Mouse (Mus musculus) ES-E14 (cell line): Measurements from ENCODE around the gene Vgf. TPM values are rescaled to one million over a fixed set of nuclear protein-coding genes. Genes with fewer than 3 reads are reported as not detected.

Experiments
- DNase-seq: peaks from one replicate; pipeline ENCODE4 v3.0.0-alpha.2; 2013; ENCODE audit warnings: low read depth, low spot score
- H3K27ac ChIP-seq: 2 replicates; pipeline ENCODE4 v1.5.1; 2012; ENCODE audit warnings: low read depth, mild to moderate bottlenecking, low read length, moderate library complexity, mixed read lengths; ENCODE audit not compliant: poor library complexity, insufficient read depth, severe bottlenecking
- H3K36me3 ChIP-seq: 2 replicates; pipeline ENCODE4 v1.6.1; 2012; ENCODE audit warnings: mild to moderate bottlenecking, low read length, moderate library complexity, mixed read lengths; ENCODE audit not compliant: control insufficient read depth, poor library complexity, insufficient read depth, severe bottlenecking
- H3K4me1 ChIP-seq, 2 experiments: fragments of 150-350 bp in 1 of 2; sonication (generic) in 1 of 2; 2 replicates each; pipeline ENCODE4 v1.6.1; 2012; ENCODE audit warnings: low read length in 2 of 2, mild to moderate bottlenecking in 1 of 2, mixed read lengths in 1 of 2; ENCODE audit not compliant: control insufficient read depth in 2 of 2, insufficient read depth in 2 of 2, poor library complexity in 1 of 2
- H3K4me3 ChIP-seq, 2 experiments: fragments of 150-350 bp in 1 of 2; sonication (generic) in 1 of 2; 2 replicates each; pipeline ENCODE4 v1.5.1; 2012; ENCODE audit warnings: low read length in 2 of 2, low read depth in 1 of 2, mild to moderate bottlenecking in 1 of 2, mixed read lengths in 1 of 2; ENCODE audit not compliant: insufficient read depth in 1 of 2, poor library complexity in 1 of 2, severe bottlenecking in 1 of 2
- H3K9ac ChIP-seq: 2 replicates; pipeline ENCODE4 v1.6.1; 2012; ENCODE audit warnings: low read depth, mild to moderate bottlenecking, low read length, mixed read lengths; ENCODE audit not compliant: poor library complexity, insufficient read depth, severe bottlenecking
- H3K9me3 ChIP-seq: fragments of 150-350 bp; sonication (generic); 2 replicates; pipeline ENCODE4 v1.6.1; 2012; ENCODE audit warnings: low read depth, mild to moderate bottlenecking, low read length; ENCODE audit not compliant: control insufficient read depth, insufficient read depth
- CHD2 ChIP-seq: IDR thresholded peaks from 2 replicates; pipeline ENCODE4 v1.6.1; 2014; ENCODE audit warnings: mild to moderate bottlenecking, low read depth, low read length, inconsistent platforms
- HCFC1 ChIP-seq: IDR thresholded peaks from 2 replicates; pipeline ENCODE4 v1.6.1; 2012; ENCODE audit warnings: low read length, inconsistent platforms, borderline replicate concordance; ENCODE audit not compliant: insufficient read depth
- MAFK ChIP-seq: IDR thresholded peaks from 2 replicates; pipeline ENCODE4 v1.6.1; 2014; ENCODE audit warnings: mild to moderate bottlenecking, low read depth, low read length, inconsistent platforms; ENCODE audit not compliant: insufficient read depth
- ZC3H11A ChIP-seq: IDR thresholded peaks from 2 replicates; pipeline ENCODE4 v1.6.1; 2012; ENCODE audit warnings: low read depth, mild to moderate bottlenecking, inconsistent platforms, low read length, borderline replicate concordance
- ZNF384 ChIP-seq: IDR thresholded peaks from 2 replicates; pipeline ENCODE4 v1.6.1; 2012; ENCODE audit warnings: low read depth, low read length, inconsistent platforms
- in situ Hi-C, 2 experiments: fragments of 600-800 bp; cut with MboI; formaldehyde crosslinking; loops; one replicate each; pipeline ENCODE4 v1.15.1; 2025; ENCODE audit warnings: low sequenced_read_pairs in 2 of 2, inconsistent platforms in 1 of 2; ENCODE audit not compliant: unreplicated experiment in 2 of 2
- total RNA-seq: library from RNA; depleted of rRNA; stranded (reverse); fragments of 300-350 nt; gene quantifications from 2 replicates; pipeline ENCODE4 v1.2.3, GENCODE M21; 2012

The Vgf gene
- total RNA-seq, 1 experiment, result 45.6 TPM

- Histone ChIP-seq H3K27ac (no peak overlapping the region), H3K9ac (no peak overlapping the region), H3K4me1 (peaks cover 5 to 47% of the 10 kb centered on the region in 2 experiments; a peak in 3 of 4 replicates), H3K4me3 (no peak overlapping the region), H3K9me3 (no peaks in the 10 kb centered on the region), H3K36me3 (no peaks in the 10 kb centered on the region)
- TF ChIP-seq HCFC1, result no peak
- TF ChIP-seq MAFK, result no peak
- TF ChIP-seq CHD2, result no peak
- no peak for TF ChIP-seq ZC3H11A
- no peak for TF ChIP-seq ZNF384
- in situ Hi-C loops, result no loop called here
- no peak for DNase-seq
Measured at GRCm38 (mm10) chr5:137075726-137076125, 49.5 kb downstream of the Vgf start.

GRCm38 (mm10) chr5:137076191-137076930 is 50.2 kb downstream of the Vgf start:
- no peak for DNase-seq
- no peaks in the 10 kb centered on the region for H3K9me3 ChIP-seq
- H3K4me1 ChIP-seq, result peaks cover 7 to 46% of the 10 kb centered on the region in 2 experiments; a peak in 3 of 4 replicates
- 0 out of 2 replicates have a peak overlapping the region, but pooled peaks have one; percentile 33 for H3K27ac ChIP-seq
- TF ChIP-seq ZC3H11A, result no peak
- no peak for TF ChIP-seq CHD2
- no peak for TF ChIP-seq MAFK
- no peak for TF ChIP-seq HCFC1
- no peak for TF ChIP-seq ZNF384
- H3K36me3 ChIP-seq, result no peaks in the 10 kb centered on the region
- in situ Hi-C loops, result no loop called here
- H3K9ac ChIP-seq, result no peak overlapping the region; the same call in 1 of the 2 replicates
- H3K4me3 ChIP-seq, result no peak overlapping the region

- H3K27ac ChIP-seq, result no peak overlapping the region
- DNase-seq, result no peak
Measured at GRCm38 (mm10) chr5:137077187-137077586, 51.0 kb downstream of the Vgf start.

GRCm38 (mm10) chr5:137078041-137078440 is 51.8 kb downstream of the Vgf start:
- Histone ChIP-seq H3K9ac (no peak overlapping the region), H3K4me3 (no peak overlapping the region), H3K4me1 (peaks cover 7 to 42% of the 10 kb centered on the region in 2 experiments; a peak in 3 of 4 replicates), H3K36me3 (no peaks in the 10 kb centered on the region), H3K9me3 (no peaks in the 10 kb centered on the region), H3K27ac (no peak overlapping the region)
- in situ Hi-C loops, result no loop called here
- TF ChIP-seq HCFC1 (no peak), ZNF384 (no peak), ZC3H11A (no peak), CHD2 (no peak), MAFK (no peak)
- no peak for DNase-seq

More at GRCm38 (mm10) chr5:137077187-137077586, 51.0 kb downstream of the Vgf start:
- H3K4me1 ChIP-seq, result peaks cover 7 to 44% of the 10 kb centered on the region in 2 experiments; a peak in 3 of 4 replicates
- H3K9ac ChIP-seq, result no peak overlapping the region
- H3K9me3 ChIP-seq, result no peaks in the 10 kb centered on the region
- H3K36me3 ChIP-seq, result no peaks in the 10 kb centered on the region
- in situ Hi-C loops, result no loop called here
- no peak overlapping the region for H3K4me3 ChIP-seq
- TF ChIP-seq HCFC1, result no peak
- TF ChIP-seq MAFK, result no peak
- TF ChIP-seq ZC3H11A, result no peak
- no peak for TF ChIP-seq CHD2
- no peak for TF ChIP-seq ZNF384
